Mouse (Mus musculus): ENCODE measurements around the gene Gm11146.

Gm11146 gene

GRCm38 (mm10) chr16:77601994-77602393, at the start of gene Gm11146:
Gene Gm11146 (minus strand): TSS chr16:77602094.
- no peak for DNase-seq (ENCODE audit: low spot score)

GRCm38 (mm10) chr16:77650596-77650995, 48.7 kb upstream of the Gm11146 start:
- no peak for DNase-seq (ENCODE audit: low spot score)

GRCm38 (mm10) chr16:77649006-77649405, 47.1 kb upstream of the Gm11146 start:
- DNase-seq (ENCODE audit: low spot score), result no peak

GRCm38 (mm10) chr16:77648181-77648580, 46.3 kb upstream of the Gm11146 start:
- no peak for DNase-seq (ENCODE audit: low spot score)

- DNase-seq (ENCODE audit: low spot score), result no peak
Measured at GRCm38 (mm10) chr16:77646146-77646545, 44.3 kb upstream of the Gm11146 start.

- no peak for DNase-seq (ENCODE audit: low spot score)
Measured at GRCm38 (mm10) chr16:77644976-77645375, 43.1 kb upstream of the Gm11146 start.

- no peak for DNase-seq (ENCODE audit: low spot score)
Measured at GRCm38 (mm10) chr16:77643871-77644720, 42.2 kb upstream of the Gm11146 start.

GRCm38 (mm10) chr16:77643036-77643870, 41.4 kb upstream of the Gm11146 start:
- DNase-seq (ENCODE audit: low spot score), result no peak

- DNase-seq (ENCODE audit: low spot score), result no peak
Measured at GRCm38 (mm10) chr16:77636497-77636896, 34.6 kb upstream of the Gm11146 start.

GRCm38 (mm10) chr16:77632315-77632881, 30.5 kb upstream of the Gm11146 start:
- no peak for DNase-seq (ENCODE audit: low spot score)

- DNase-seq (ENCODE audit: low spot score), result no peak
Measured at GRCm38 (mm10) chr16:77622681-77623080, 20.8 kb upstream of the Gm11146 start.

GRCm38 (mm10) chr16:77602581-77602980, 687 bp upstream of the Gm11146 start:
- DNase-seq (ENCODE audit: low spot score), result no peak

- no peak for DNase-seq (ENCODE audit: low spot score)
Measured at GRCm38 (mm10) chr16:77598787-77599186, 3.1 kb downstream of the Gm11146 start.

GRCm38 (mm10) chr16:77596556-77596955, 5.3 kb downstream of the Gm11146 start:
- no peak for DNase-seq (ENCODE audit: low spot score)

GRCm38 (mm10) chr16:77595661-77596060, 6.2 kb downstream of the Gm11146 start:
- DNase-seq (ENCODE audit: low spot score), result no peak

GRCm38 (mm10) chr16:77594553-77594952, 7.3 kb downstream of the Gm11146 start:
- DNase-seq (ENCODE audit: low spot score), result no peak

GRCm38 (mm10) chr16:77593828-77594421, 8.0 kb downstream of the Gm11146 start:
- no peak for DNase-seq (ENCODE audit: low spot score)

GRCm38 (mm10) chr16:77592986-77593385, 8.9 kb downstream of the Gm11146 start:
- no peak for DNase-seq (ENCODE audit: low spot score)

GRCm38 (mm10) chr16:77573036-77573435, 28.9 kb downstream of the Gm11146 start:
- DNase-seq (ENCODE audit: low spot score), result no peak

GRCm38 (mm10) chr16:77569457-77569856, 32.4 kb downstream of the Gm11146 start:
- no peak for DNase-seq (ENCODE audit: low spot score)

GRCm38 (mm10) chr16:77568384-77568783, 33.5 kb downstream of the Gm11146 start:
- DNase-seq (ENCODE audit: low spot score), result no peak

GRCm38 (mm10) chr16:77562852-77563251, 39.0 kb downstream of the Gm11146 start:
- DNase-seq (ENCODE audit: low spot score), result no peak
